Mouse (Mus musculus) small intestine, adult 2 months (tissue): ENCODE measurements around the gene Dnm2. TPM values are rescaled to one million over a fixed set of nuclear protein-coding genes. Genes with fewer than 3 reads are reported as not detected.

ENCODE experiments used
- H3K27ac ChIP-seq: fragments of 200-500 bp; 2 replicates; pipeline ENCODE4 v1.5.1; 2012; ENCODE audit warnings: low read depth, low read length, control low read depth, inconsistent platforms; ENCODE audit not compliant: insufficient read depth
- H3K27me3 ChIP-seq: fragments of 200-500 bp; 2 replicates; pipeline ENCODE4 v1.6.1; 2012; ENCODE audit warnings: mild to moderate bottlenecking, moderate library complexity, low read length, inconsistent platforms; ENCODE audit not compliant: control insufficient read depth, insufficient read depth
- H3K36me3 ChIP-seq: fragments of 200-500 bp; 2 replicates; pipeline ENCODE4 v1.6.1; 2012; ENCODE audit warnings: mild to moderate bottlenecking, low read length, control low read depth, inconsistent platforms; ENCODE audit not compliant: control insufficient read depth, insufficient read depth
- H3K4me1 ChIP-seq: fragments of 200-500 bp; 2 replicates; pipeline ENCODE4 v1.6.1; 2012; ENCODE audit warnings: low read length, inconsistent platforms, mixed read lengths; ENCODE audit not compliant: control insufficient read depth, insufficient read depth, insufficient read length
- H3K4me3 ChIP-seq: fragments of 200-500 bp; 2 replicates; pipeline ENCODE4 v1.5.1; 2012; ENCODE audit warnings: low read depth, mild to moderate bottlenecking, control low read depth, inconsistent platforms, low read length, moderate library complexity
- CTCF ChIP-seq: fragments of 200-500 bp; IDR thresholded peaks from 2 replicates; pipeline ENCODE4 v1.5.1; 2012; ENCODE audit warnings: low read depth, mild to moderate bottlenecking, control low read depth, inconsistent platforms, low read length, moderate library complexity, mixed read lengths; ENCODE audit not compliant: insufficient replicate concordance, insufficient read length; ENCODE audit errors: extremely low read depth
- POLR2A ChIP-seq: fragments of 200-500 bp; IDR thresholded peaks from 2 replicates; pipeline ENCODE4 v1.6.1; 2012; ENCODE audit warnings: low read depth, mild to moderate bottlenecking, control low read depth, inconsistent platforms, low read length, moderate library complexity
- WGBS: fragments of 180-500 bp; shearing (Covaris S2); methylation state at CpG from one replicate; pipeline ENCODE4 v1.1.7; 2018; 5-methylcytosine and 5-hydroxymethylcytosine counted together
- polyA plus RNA-seq: library from polyadenylated mRNA; depleted of rRNA; stranded (reverse); fragments of >200 nt; gene quantifications from 2 replicates; pipeline ENCODE4 v1.2.3, GENCODE M21; 2012

The Dnm2 gene
- polyA plus RNA-seq, 1 experiment: 517 TPM

DNA sequence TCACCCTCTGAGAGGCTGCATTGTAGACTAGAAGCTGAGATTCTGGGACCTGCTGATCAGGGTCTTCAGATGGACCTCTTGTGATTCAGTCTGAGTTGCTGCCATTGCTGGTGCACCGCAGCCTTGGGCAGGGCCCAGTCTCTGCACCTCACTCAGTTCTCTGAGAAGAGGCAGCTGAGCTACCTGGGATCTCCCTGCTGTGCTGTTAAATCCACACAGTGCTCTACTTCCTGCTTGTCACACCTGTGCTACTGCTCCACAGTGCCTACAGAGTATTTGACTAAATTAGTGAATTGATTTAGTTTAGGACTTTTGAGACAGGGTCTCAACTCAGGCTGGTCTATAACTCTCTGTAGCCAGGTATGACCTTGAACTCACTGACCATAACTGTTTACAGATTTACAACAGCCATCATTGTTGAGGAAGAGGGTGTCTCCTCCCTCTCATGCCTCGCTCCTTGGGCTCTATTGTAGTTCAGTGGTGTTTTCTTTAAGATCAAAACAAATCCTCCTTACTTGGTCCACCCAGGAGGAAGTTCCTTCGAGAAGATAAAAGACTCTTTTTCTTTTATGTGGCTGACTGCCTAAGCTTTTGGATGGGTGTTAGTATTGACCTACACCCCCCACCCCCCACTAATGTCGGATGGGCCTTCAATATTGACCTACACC is 30.5 kb downstream of the Dnm2 start:
- Histone ChIP-seq H3K4me1 (peaks cover 36% of the 10 kb centered on the region), H3K27ac (peak overlapping the region; percentile 55), H3K36me3 (peaks cover 14% of the 10 kb centered on the region), H3K27me3 (no peaks in the 10 kb centered on the region), H3K4me3 (no peak overlapping the region)
- 55% methylated on average over 4 of the region's 4 CpGs for WGBS
- TF ChIP-seq POLR2A (no peak), CTCF (no peak)

DNA sequence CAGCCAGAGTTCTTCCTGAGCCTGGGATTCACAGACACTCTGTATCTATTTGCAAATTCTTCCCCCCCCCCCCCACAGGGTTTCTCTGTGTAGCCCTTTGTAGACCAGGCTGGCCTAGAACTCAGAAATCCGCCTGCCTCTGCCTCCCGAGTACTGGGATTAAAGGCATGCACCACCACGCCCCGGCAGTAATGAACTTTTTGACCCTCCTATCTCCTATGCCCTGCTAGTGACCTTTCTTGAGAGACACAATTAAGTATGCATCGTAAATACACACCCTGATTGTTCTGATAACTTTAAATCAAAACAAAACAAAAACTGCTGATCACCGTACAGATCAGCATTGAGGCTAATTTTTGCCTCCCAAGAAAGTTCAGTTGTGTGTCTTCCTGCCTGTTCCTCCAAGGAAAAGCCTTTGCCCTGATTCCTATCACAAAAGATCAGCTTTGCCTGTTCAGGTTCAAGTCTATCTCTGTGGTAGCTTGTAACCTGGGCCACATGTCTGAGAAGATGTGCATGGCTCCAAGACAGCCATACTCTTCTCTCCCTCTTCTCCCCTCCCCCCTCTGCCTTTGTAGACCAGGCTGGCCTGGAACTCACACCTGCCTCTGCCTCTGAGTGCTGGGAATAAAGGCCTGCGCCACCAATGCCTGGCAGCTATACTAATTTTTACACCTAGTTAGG is 31.7 kb downstream of the Dnm2 start:
- 38% methylated on average over 7 of the region's 7 CpGs for WGBS
- no peak for TF ChIP-seq CTCF
- no peak for TF ChIP-seq POLR2A
- H3K4me3 ChIP-seq: no peak overlapping the region
- no peaks in the 10 kb centered on the region for H3K27me3 ChIP-seq
- peak overlapping the region; percentile 55 for H3K27ac ChIP-seq
- H3K4me1 ChIP-seq: peaks cover 28% of the 10 kb centered on the region
- peaks cover 17% of the 10 kb centered on the region for H3K36me3 ChIP-seq

DNA sequence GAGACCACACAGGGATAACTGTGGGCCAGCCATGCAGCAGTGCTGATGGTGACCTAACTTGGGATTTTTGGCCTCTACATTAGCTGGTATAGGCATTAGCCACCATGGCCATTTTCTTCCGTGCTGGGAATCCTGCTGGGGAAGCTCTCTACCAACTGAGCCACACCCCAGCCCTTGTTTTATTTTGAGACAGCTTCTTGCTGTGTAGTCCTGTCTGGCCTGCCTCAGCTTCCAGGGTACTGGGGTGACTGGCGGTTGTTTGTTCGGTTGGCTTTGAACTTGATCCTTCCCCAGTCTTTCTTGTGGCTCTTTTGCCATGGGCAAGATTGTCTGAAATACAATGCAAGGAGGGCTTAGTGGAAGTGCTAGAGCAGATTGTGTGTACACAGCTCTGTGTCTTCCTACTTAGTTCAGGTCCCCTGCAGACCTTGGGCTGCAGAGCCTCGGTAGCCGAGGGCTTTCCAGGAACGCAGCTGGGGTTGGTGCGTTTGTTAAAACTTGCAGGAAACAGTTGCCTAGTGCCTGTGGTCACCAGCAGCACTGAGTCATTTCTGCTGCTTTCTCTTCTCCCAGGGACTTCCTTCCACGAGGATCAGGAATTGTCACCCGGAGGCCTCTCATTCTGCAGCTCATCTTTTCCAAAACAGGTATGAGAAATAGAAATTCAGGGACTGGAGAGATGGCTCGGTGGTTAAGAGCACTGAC is 32.4 kb downstream of the Dnm2 start:
- Histone ChIP-seq H3K4me3 (no peak overlapping the region), H3K27me3 (no peaks in the 10 kb centered on the region), H3K4me1 (peaks cover 21% of the 10 kb centered on the region), H3K36me3 (peaks cover 18% of the 10 kb centered on the region), H3K27ac (peak overlapping the region; percentile 54)
- 85% methylated on average over 10 of the region's 10 CpGs for WGBS
- TF ChIP-seq POLR2A (no peak), CTCF (no peak)

DNA sequence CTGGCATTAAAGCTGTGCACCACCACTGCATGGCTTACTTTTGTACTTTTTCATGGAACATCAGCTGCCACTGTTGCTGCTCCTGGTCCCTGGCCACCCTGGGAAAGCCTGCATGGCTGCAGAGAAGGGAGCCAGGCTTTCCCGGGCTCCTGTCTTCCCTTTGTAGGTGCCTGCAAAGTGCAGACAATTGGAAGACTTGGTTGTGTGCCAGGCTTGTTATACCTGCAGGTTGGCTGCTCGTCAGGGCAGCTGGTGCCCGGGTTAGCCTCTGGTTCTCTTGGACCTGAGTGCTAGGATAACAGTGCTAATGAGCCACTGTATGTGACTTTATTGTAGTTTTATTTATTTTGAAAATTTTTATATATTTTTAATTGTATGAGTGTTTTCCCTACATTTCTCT is 34.1 kb downstream of the Dnm2 start:
- Histone ChIP-seq H3K4me1 (peaks cover 32% of the 10 kb centered on the region), H3K4me3 (no peak overlapping the region), H3K27me3 (no peaks in the 10 kb centered on the region), H3K36me3 (peaks cover 20% of the 10 kb centered on the region), H3K27ac (no peak overlapping the region)
- TF ChIP-seq POLR2A (no peak), CTCF (no peak)
- 34% methylated on average over 3 of the region's 3 CpGs for WGBS

DNA sequence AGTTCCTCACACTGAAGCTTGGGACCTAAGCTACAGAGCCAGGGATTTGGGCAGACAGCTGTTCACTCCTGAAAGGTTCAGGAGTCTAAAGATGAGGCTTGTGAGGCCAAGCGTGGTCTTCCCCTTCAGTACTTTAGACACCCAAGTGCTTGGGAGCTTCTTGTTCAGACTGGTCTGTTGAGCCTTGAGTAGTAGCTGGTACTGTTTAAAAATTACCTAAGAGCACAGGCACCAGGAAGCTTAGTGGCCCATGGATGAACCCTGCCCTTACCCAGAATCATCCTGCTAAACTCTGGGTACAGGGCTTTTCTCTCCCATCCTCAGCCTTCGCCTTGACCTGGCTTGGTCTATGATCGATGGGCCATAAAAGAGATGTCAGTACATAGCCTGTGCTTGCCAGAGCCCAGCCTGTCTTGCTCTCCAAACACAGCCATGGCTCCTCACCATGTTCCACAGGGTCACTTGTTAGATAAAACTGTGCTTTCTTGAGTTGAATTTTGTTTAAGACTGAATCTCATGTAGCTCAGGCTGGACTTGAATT is 35.8 kb downstream of the Dnm2 start:
- WGBS: 68% methylated on average over 3 of the region's 3 CpGs

DNA sequence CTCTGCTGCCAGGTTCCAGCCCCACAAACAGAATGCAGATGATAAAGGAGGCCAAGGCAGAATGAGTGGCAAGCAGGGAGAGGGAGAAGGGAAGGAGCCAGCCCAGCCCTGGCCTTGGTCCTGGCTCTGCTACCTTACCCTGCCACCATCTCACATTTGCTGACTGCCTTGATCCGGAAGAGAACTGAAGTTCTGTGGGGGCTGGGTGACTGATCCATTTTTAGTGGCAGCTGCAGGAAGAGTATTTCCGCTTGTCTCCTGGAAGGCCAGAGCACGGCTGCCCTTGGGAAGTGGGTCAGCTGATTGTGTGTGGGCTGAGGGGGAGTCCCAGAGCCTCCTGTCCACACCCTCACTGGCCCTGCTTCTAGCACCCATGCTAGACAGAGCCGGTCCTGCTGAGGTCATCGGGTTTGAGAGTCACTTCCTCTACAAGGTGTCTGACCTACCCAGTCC is 38.5 kb downstream of the Dnm2 start:
- WGBS: 37% methylated on average over 5 of the region's 5 CpGs

More for the DNA sequence above, 35.8 kb downstream of the Dnm2 start:
- TF ChIP-seq POLR2A: no peak
- TF ChIP-seq CTCF: no peak
- Histone ChIP-seq H3K27ac (no peak overlapping the region), H3K36me3 (peaks cover 28% of the 10 kb centered on the region), H3K4me1 (peaks cover 25% of the 10 kb centered on the region), H3K27me3 (no peaks in the 10 kb centered on the region), H3K4me3 (no peak overlapping the region)

More for the DNA sequence above, 38.5 kb downstream of the Dnm2 start:
- Histone ChIP-seq H3K4me3 (no peak overlapping the region), H3K36me3 (peaks cover 44% of the 10 kb centered on the region), H3K4me1 (peaks cover 11% of the 10 kb centered on the region), H3K27ac (0 out of 2 replicates have a peak overlapping the region, but pooled peaks have one; percentile 21), H3K27me3 (no peaks in the 10 kb centered on the region)
- no peak for TF ChIP-seq POLR2A
- no peak for TF ChIP-seq CTCF
